Mouse (Mus musculus): ENCODE measurements around the gene Tsku.

GRCm38 (mm10) chr7:98333507-98333906 is 27.6 kb downstream of the Tsku start:
- TF ChIP-seq GATA1 (IDR thresholded peaks at IDR 0.05; ENCODE audit: borderline replicate concordance, low read length) (no peak), FLI1 (IDR thresholded peaks at IDR 0.05; ENCODE audit: low read length) (no peak)

Measured in megakaryocyte, embryonic 14.5 days (primary cell).